Mouse (Mus musculus) testis, postnatal 14 days (tissue): ENCODE results near the gene Grrp1.

Source experiments
- DNase-seq: peaks from one replicate; pipeline ENCODE4 v3.0.0; 2021; ENCODE audit warnings: low spot score

The Grrp1 gene

DNA sequence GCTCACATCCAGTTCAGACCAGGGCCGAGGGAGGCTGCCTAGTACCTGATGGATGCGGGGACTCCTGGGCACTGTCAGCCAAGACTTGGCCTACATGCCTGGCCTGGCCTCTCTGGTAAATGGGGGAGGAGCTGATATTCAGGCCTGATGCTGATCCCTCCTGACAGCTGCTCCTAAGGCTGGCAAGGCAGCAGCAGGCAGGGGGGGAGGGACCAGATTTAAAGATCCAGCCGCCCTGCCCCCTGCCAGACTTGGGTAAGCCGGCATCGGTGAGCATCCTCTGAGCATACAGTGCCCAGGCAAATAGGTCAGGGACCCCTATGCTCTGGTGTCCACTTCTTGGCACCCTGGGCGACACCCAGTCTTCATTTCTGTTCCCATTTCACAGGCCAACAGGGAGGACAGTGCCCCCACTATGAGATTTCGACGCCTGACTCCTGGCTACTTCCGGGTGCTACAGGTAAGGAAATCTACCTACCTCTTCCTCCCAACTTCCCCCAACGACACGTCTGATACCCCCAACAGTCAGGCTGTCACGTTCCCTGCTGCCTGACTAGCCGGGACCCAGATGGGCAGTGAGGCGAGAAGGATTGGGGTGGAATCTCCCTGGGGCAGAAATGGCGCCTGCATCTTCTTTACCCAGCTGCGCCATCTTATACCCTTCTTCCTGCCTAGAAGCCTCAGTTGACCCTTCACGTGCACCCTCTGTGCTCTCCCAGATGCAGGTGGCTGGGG, 10.2 kb downstream of the Grrp1 start, which contains the start of gene E130218I03Rik:
E130218I03Rik (plus strand) TSS at position 147 of the 735 bp plus-strand sequence.
- DNase-seq: no peak

DNA sequence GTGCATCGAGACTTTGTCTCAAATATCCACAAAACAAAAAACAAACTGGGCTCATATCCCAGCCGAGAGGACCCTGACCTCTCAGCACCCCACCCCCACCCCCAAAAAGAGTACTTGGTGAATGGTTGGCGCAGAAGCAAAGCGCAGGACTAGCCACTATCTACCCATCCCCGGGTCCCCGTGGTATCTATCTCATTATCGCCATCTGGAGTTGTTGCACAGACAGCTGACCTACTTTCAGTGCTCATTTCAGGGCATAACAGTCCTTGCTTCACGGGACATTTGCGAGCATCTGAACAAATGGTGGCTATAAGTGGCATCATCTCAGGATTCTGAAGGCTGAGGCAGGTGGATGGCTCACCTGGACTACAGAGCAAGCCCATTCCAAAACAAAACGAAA, 15.2 kb downstream of the Grrp1 start:
- DNase-seq: no peak

DNA sequence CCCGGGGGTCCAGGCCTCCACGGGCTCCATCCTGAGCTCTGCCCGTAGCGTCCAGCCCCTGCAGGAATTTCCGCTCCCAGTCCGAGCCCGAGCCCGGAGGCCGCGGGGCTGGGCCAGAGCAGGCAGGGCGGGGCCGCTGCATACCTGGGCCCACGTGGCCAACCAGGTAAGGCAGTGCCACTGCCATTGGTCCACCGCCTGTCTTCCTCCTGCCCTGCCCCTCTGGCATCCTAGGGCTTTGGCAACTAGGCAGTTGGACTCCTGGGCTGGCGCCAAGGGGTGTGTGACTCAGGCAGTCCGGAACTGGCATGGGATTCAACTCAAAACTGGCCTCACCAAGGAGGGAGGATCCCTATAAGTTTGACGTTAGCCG, 15.6 kb downstream of the Grrp1 start, which contains the start of gene Cnksr1:
Cnksr1 (minus strand) TSS at position 121 of the 373 bp plus-strand sequence.
- DNase-seq: peak; percentile 67

DNA sequence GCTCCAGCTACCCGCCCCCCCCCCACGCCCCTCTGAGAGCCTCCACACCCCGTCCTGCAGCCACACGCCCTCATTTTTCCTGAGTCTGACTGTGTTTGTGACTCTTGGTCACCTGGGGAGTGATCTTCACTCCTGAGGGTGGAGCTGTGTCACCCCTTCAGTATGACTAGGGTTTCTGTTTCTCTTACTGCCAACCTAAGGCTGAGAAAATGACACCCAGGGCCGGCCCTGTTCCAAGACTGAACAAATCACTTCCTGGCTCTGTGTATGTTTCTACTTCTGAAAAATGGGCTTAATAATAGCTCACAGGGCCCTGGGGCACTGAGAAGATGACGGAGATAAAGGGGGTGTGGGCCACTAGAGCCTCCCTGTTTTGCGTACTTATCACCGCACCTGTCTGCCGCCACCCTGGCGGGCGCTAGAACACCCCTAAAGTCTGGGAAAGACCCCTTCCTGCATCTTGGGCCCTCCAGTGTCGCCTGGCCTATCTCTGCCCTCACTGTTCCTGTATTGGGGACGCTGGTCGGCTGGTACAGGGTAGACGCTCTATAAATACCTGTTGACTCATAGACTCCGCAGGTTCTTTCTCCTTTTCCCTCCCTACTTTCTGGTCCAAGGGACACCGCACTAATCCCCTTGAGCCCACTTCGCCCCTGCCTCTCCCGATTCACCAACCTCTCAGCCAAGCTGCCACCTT, 16.2 kb downstream of the Grrp1 start:
- DNase-seq: no peak

DNA sequence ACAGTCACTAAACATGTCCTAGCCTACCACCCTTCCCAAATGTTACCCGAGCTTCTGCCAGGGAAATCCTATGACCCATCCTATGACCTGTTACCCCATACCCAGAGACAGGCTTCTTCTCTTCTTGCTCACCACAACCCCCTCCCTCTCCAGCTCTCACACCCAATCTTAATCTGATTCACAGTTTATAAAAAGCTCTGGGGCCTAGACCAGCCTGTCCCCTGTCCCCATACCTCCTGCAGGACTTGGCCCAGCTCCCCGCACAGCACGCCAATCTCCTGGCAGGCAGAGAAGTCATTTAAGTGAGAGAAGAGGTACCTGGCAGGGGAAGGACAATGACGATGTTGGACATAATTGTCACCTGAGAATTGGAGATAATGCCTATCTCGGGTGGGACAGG, 19.0 kb downstream of the Grrp1 start:
- DNase-seq: no peak

DNA sequence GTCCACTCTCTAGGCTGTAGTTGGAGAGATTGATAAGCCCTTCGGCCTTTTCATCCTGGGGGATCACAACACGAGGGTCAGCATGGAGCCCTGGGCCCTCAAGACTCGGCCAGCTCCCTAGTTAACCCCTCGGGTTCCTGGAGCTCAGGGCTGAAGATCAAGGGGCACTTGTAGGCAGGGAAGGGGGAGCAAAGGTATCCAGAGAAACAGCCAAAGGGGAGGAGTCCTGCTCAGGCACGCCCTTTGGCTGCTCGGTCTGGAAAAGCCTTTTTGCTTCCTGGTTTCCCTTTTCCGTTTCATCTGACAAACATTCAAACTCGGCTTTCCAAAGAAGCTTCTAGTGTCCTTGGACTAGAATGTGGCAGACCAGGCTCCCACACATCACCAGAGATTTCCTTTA, 23.5 kb downstream of the Grrp1 start:
- no peak for DNase-seq

DNA sequence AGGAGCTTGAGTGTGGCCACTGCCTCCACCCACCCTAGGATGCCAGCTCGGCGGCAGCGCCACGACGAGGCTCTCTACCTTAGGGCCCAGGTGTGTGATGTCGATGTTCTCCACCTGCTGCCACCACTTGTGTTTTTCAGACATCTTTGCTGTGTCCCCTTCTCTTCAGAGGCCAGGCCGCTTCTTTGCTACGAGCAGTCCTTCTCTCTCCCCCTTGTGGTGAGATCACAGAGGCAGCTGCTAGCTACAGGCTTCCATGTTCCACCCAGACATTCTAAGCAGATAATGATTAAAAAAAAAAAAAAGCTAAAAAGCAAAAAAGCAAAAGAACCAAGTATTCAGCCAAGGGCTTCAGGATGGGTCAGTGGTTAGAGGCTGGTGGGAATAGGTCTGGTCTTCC, 26.7 kb downstream of the Grrp1 start, which contains the start of gene Catsper4:
Catsper4 (minus strand) TSS at position 190 of the 400 bp plus-strand sequence.
- no peak for DNase-seq

DNA sequence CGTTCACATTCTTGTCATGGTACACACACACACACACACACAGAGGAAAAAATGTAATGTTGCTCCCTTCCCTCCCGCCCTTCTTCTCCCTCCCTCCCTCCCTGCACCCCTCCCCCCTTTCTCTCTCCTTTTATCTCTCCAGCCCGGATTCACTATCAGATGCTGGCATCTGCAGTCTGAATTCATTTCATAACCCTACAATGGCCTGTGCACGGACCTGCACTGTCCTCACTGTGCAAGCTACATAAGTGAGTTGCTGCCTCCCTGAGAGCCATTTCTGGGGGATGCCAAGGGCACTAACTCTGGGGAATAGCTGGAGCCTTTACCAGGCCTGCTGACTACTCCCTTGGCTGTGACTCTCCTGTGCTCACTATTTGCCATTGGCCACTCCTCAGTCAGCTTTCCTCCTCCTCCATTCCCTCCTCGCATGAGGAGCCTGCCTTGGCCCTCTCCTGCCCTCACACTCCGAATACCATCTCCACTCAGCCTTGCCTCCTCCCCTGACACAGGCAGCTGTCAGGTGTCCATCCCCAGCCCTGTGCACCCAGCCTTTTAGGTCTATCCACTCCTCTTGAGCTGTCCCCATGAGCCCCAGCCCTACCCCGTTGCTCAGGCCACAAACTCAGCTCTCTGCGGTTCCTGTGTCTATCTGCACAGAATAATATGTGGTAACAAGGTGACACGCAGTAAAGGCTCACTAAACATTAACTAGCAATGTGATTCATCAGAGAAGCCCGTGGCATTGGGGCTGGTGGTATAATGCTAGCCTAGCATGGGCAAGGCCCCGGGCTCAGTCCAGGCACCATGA, 30.9 kb downstream of the Grrp1 start:
- DNase-seq: no peak

DNA sequence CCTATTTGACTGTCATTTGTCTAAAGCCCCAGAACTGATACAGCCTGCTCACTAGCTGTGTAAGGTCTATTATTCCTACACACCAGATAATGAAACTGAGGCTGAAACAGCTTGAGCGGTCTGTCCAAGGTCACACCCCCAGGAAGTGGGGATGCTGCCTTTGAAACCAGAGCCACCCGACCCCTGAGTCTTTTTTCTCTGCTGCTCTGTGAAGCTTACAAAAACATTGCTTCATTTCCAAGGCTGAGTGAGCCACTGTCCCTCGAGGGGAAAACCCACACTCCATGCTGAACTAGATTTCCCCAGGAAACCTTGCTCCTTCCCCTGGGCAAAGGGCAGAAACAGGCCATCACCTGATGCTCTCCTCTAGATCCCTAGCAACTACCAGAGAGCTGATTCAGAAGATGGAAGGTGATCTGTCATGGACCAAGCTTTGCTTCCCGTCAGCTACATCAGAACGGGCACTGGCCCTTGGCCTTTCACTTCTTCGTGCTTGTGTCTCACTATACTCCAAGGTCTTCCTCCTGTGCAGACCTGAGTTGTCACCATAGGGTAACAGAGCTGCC, 47.3 kb downstream of the Grrp1 start:
- DNase-seq: no peak

DNA sequence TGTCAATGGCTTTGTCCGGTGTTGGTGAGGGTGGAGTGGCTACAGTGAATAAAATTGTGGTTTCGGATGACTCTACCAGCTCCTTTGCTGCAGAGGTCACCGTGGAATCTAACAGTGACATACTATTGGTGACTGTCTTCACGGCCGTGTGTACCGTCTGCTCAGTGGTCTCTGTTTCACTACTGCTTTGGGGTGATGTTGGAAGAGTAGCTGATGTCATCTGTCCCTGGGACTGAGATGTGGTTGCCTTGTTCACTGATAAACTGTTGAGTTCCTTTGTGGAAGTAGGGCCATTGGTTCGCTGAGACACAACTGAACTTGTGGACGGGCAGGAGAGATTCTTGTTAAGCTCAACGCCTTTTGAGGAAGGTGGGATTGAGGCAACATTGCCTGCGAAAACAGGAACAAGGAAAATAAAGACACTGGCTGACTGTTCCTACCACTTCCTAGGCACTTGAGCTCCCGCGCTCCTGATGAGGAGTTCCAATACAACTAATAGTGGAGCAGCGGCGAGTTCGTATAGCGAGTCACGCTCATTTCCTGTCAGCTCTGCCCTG, 50.5 kb downstream of the Grrp1 start:
- no peak for DNase-seq

DNA sequence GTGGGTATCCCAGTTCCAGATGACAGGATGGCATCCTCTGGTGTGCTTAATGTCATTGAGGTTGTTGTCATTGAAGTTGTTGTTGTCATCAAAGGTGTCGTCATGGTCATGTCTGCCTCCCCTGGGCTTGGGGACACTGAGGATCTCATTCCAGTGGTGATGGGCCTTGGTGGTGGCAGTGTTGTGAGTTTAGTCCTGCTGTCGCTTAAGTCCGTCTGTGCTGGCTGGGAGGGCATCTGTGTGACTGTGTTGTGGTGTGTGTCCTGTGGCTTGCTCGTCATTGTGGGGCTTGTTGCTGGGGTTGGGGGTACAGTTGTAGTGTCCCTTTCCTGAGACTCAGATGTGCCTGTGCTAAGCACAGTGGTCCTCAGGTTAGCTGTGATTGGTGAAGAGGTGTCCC, 51.0 kb downstream of the Grrp1 start, which contains the start of gene Gm7534:
Gm7534 (minus strand) TSS at position 101 of the 400 bp plus-strand sequence.
- no peak for DNase-seq
